Mouse (Mus musculus) cerebellum, postnatal 10 days (tissue): Measurements from ENCODE around the gene Riiad1.

Source experiments
- DNase-seq, 2 experiments: peaks; one replicate each; pipeline ENCODE4 v3.0.0; 2021; ENCODE audit warnings: mixed read lengths in 2 of 2

Riiad1 gene

GRCm38 (mm10) chr3:94463926-94464578, 16.1 kb downstream of the Riiad1 start:
- peak in 1 of 2 experiments; percentile 20 for DNase-seq

- DNase-seq = no peak
Measured at GRCm38 (mm10) chr3:94459834-94460233, 20.3 kb downstream of the Riiad1 start.

- DNase-seq = peak in 1 of 2 experiments; percentile 19
Measured at GRCm38 (mm10) chr3:94457055-94457454, 23.1 kb downstream of the Riiad1 start.

GRCm38 (mm10) chr3:94456529-94457000, 23.6 kb downstream of the Riiad1 start:
- DNase-seq = peak; percentile 93

- DNase-seq = no peak
Measured at GRCm38 (mm10) chr3:94449377-94449776, 30.8 kb downstream of the Riiad1 start.

- no peak for DNase-seq
Measured at GRCm38 (mm10) chr3:94443597-94443964, 36.6 kb downstream of the Riiad1 start, which contains the start of gene Oaz3. Gene Oaz3 (minus strand): TSS chr3:94443915.

GRCm38 (mm10) chr3:94442951-94443596, 37.1 kb downstream of the Riiad1 start, which contains the start of gene Mrpl9:
Gene Mrpl9 (plus strand): TSS chr3:94443318.
- DNase-seq = peak; percentile 97 to 99

GRCm38 (mm10) chr3:94441182-94441581, 39.0 kb downstream of the Riiad1 start:
- peak; percentile 44 to 53 for DNase-seq

- DNase-seq = no peak
Measured at GRCm38 (mm10) chr3:94436420-94436819, 43.7 kb downstream of the Riiad1 start.

GRCm38 (mm10) chr3:94434305-94434704, 45.8 kb downstream of the Riiad1 start:
- no peak for DNase-seq

GRCm38 (mm10) chr3:94430980-94431379, 49.2 kb downstream of the Riiad1 start:
- DNase-seq = no peak
